Mouse (Mus musculus) embryonic facial prominence, embryonic 15.5 days (tissue): ENCODE measurements around the gene Tns4. TPM values are rescaled to one million over a fixed set of nuclear protein-coding genes. Genes with fewer than 3 reads are reported as not detected.

Experiments
- ATAC-seq: fragments of 200-750 bp; cut with Nextera tagmentation; 2 replicates; pipeline ENCODE4 v1.8.0; 2017; ENCODE audit warnings: low read depth, moderate TSS enrichment; ENCODE audit not compliant: insufficient number of reproducible peaks, low FRiP score, low TSS enrichment
- H3K27ac ChIP-seq: fragments of 300-500 bp; sonication (generic); replicated peaks from 2 replicates; pipeline ENCODE4 v1.5.1; 2015; ENCODE audit warnings: mild to moderate bottlenecking, inconsistent platforms
- H3K27me3 ChIP-seq: fragments of 300-500 bp; sonication (generic); 2 replicates; pipeline ENCODE4 v1.6.1; 2015; ENCODE audit warnings: inconsistent platforms
- H3K36me3 ChIP-seq: fragments of 300-500 bp; sonication (generic); 2 replicates; pipeline ENCODE4 v1.6.1; 2015; ENCODE audit warnings: mild to moderate bottlenecking, inconsistent platforms
- H3K4me1 ChIP-seq: fragments of 300-500 bp; sonication (generic); 2 replicates; pipeline ENCODE4 v1.6.1; 2015; ENCODE audit warnings: inconsistent platforms
- H3K4me2 ChIP-seq: fragments of 300-500 bp; sonication (generic); replicated peaks from 2 replicates; pipeline ENCODE4 v1.6.1; 2015; ENCODE audit warnings: mild to moderate bottlenecking, inconsistent platforms
- H3K4me3 ChIP-seq: fragments of 300-500 bp; sonication (generic); replicated peaks from 2 replicates; pipeline ENCODE4 v1.5.1; 2015; ENCODE audit warnings: mild to moderate bottlenecking, inconsistent platforms
- H3K9ac ChIP-seq: fragments of 300-500 bp; sonication (generic); 2 replicates; pipeline ENCODE4 v1.6.1; 2015; ENCODE audit warnings: inconsistent platforms
- H3K9me3 ChIP-seq: fragments of 300-500 bp; sonication (generic); replicated peaks from 2 replicates; pipeline ENCODE4 v1.6.1; 2016; ENCODE audit warnings: inconsistent platforms
- WGBS: fragments of 180-500 bp; shearing (Covaris S2); methylation state at CpG from one replicate; pipeline ENCODE4 v1.1.7; 2015; 5-methylcytosine and 5-hydroxymethylcytosine counted together
- polyA plus RNA-seq: library from polyadenylated mRNA; unstranded; fragments of >200 nt; fragmentation: Nextera tagmentation; extraction: Ambion mirVana; gene quantifications from 2 replicates; pipeline ENCODE4 v1.2.1, GENCODE M21; 2015

The Tns4 gene
- polyA plus RNA-seq, 1 experiment from 2014 or later, result 2.7 TPM

DNA sequence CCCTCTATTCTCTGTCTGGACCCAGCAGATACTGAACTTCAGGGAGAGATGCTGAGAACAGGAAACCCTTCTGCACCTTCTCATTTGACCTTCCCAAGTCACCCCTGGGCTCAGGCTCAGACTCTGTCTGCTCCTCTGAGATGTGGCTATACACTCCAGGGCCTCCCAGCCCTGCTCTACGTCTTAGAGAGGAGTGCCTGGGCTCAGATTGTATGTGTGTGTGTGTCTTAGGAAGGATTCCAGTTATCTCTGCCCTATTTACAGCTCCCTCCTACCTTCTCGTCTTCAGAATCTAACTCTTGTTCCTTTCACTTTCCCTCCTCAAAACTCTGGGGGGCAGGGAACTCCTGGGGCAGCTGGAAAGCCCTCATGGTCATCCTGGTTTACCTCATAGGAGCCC is 620 bp downstream of the Tns4 start:
- H3K9ac ChIP-seq, result no peak overlapping the region
- no peak for ATAC-seq
- no peak overlapping the region; the same call in 1 of the 2 replicates for H3K27ac ChIP-seq
- H3K4me2 ChIP-seq, result peak overlapping the region; percentile 29
- H3K36me3 ChIP-seq, result no peaks in the 10 kb centered on the region
- H3K4me3 ChIP-seq, result peak overlapping the region; percentile 13; the same call in 1 of the 2 replicates
- no peaks in the 10 kb centered on the region for H3K27me3 ChIP-seq
- H3K4me1 ChIP-seq, result peaks cover 8% of the 10 kb centered on the region; the same call in 1 of the 2 replicates
- WGBS, result 42% methylated on average over 2 of the region's 2 CpGs
- H3K9me3 ChIP-seq, result no peaks in the 10 kb centered on the region

DNA sequence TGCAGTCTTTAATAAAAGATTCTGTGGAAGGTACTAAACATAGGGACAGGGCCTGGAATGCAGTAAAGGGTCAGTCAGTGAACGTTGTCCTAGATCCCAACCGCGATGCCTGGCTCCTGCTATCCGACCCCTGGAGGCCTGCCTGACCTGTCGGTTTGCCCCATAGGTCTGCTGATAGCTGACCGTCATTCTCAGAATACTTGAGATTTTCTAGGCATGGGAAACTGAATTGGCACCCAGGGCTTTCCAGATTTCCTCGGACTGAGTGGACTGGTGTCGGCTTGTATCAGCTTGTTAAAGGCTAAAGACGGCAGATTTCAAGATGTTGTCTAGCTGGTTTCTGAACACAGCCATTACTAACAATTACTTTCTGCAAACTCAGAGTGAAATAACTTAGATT is 4.7 kb downstream of the Tns4 start:
- H3K9ac ChIP-seq, result no peak overlapping the region
- no peak for ATAC-seq
- H3K4me2 ChIP-seq, result no peak overlapping the region
- 46% methylated on average over 9 of the region's 9 CpGs for WGBS
- no peaks in the 10 kb centered on the region for H3K9me3 ChIP-seq
- no peaks in the 10 kb centered on the region for H3K27me3 ChIP-seq
- H3K4me3 ChIP-seq, result no peak overlapping the region
- no peak overlapping the region for H3K27ac ChIP-seq
- peaks cover 44% of the 10 kb centered on the region for H3K4me1 ChIP-seq
- 0 out of 2 replicates have a peak, but pooled peaks cover 3% of the 10 kb centered on the region for H3K36me3 ChIP-seq

GRCm38 (mm10) chr11:99083516-99083915 is 5.6 kb downstream of the Tns4 start:
- no peak overlapping the region for H3K9ac ChIP-seq
- 0 out of 2 replicates have a peak, but pooled peaks cover 3% of the 10 kb centered on the region for H3K36me3 ChIP-seq
- peaks cover 51% of the 10 kb centered on the region for H3K4me1 ChIP-seq
- no peaks in the 10 kb centered on the region for H3K9me3 ChIP-seq
- H3K27me3 ChIP-seq, result no peaks in the 10 kb centered on the region
- 76% methylated on average over 8 of the region's 8 CpGs for WGBS
- no peak overlapping the region for H3K4me3 ChIP-seq
- H3K27ac ChIP-seq, result 0 out of 2 replicates have a peak overlapping the region, but pooled peaks have one; percentile 18
- no peak overlapping the region for H3K4me2 ChIP-seq
- ATAC-seq, result no peak

GRCm38 (mm10) chr11:99082098-99082497 is 7.0 kb downstream of the Tns4 start:
- ATAC-seq, result 0 out of 2 replicates have a peak, but pooled peaks have one; percentile 54
- WGBS, result 34% methylated on average over 8 of the region's 8 CpGs
- H3K9ac ChIP-seq, result no peak overlapping the region

DNA sequence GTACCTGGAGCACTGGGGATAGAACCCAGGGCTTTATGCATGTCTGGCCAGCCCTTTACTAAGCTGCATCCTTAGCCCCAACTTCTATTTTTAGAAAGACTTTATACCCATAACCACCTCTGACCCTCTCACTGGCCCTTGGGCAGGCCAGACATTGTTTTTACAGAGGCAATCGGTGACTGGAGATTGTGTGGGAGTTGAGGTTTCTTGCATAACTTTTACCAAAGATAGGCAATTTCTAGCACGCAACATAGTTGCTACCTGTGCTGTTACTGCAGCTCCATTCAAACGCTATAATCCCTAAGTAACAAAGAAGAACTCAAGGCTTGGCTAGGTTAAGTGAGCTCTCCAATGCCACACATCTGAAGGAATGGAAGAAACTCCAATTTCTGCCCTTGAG is 7.5 kb downstream of the Tns4 start:
- Histone ChIP-seq H3K27me3 (no peaks in the 10 kb centered on the region), H3K4me3 (no peak overlapping the region), H3K9me3 (no peaks in the 10 kb centered on the region), H3K9ac (no peak overlapping the region), H3K4me1 (peaks cover 61% of the 10 kb centered on the region), H3K27ac (peak overlapping the region; percentile 63), H3K4me2 (no peak overlapping the region), H3K36me3 (0 out of 2 replicates have a peak, but pooled peaks cover 3% of the 10 kb centered on the region)
- no peak for ATAC-seq
- 44% methylated on average over 3 of the region's 3 CpGs for WGBS

More at GRCm38 (mm10) chr11:99082098-99082497, 7.0 kb downstream of the Tns4 start:
- no peak overlapping the region for H3K4me2 ChIP-seq
- no peak overlapping the region for H3K4me3 ChIP-seq
- H3K27me3 ChIP-seq, result no peaks in the 10 kb centered on the region
- H3K36me3 ChIP-seq, result 0 out of 2 replicates have a peak, but pooled peaks cover 3% of the 10 kb centered on the region
- peak overlapping the region; percentile 63 for H3K27ac ChIP-seq
- H3K4me1 ChIP-seq, result peaks cover 56% of the 10 kb centered on the region
- H3K9me3 ChIP-seq, result no peaks in the 10 kb centered on the region

GRCm38 (mm10) chr11:99080902-99081543 is 8.1 kb downstream of the Tns4 start:
- ATAC-seq, result no peak
- H3K27me3 ChIP-seq, result no peaks in the 10 kb centered on the region
- no peak overlapping the region for H3K9ac ChIP-seq
- H3K4me3 ChIP-seq, result no peak overlapping the region
- peaks cover 61% of the 10 kb centered on the region for H3K4me1 ChIP-seq
- WGBS, result 74% methylated on average over 9 of the region's 9 CpGs
- H3K4me2 ChIP-seq, result no peak overlapping the region
- H3K9me3 ChIP-seq, result no peaks in the 10 kb centered on the region
- H3K27ac ChIP-seq, result peak overlapping the region; percentile 63; the same call in 1 of the 2 replicates
- 0 out of 2 replicates have a peak, but pooled peaks cover 3% of the 10 kb centered on the region for H3K36me3 ChIP-seq

- no peak overlapping the region for H3K4me3 ChIP-seq
- H3K9me3 ChIP-seq, result no peaks in the 10 kb centered on the region
- WGBS, result 45% methylated on average over 8 of the region's 8 CpGs
- H3K27ac ChIP-seq, result peak overlapping the region; percentile 71
- H3K27me3 ChIP-seq, result no peaks in the 10 kb centered on the region
- H3K4me1 ChIP-seq, result peaks cover 69% of the 10 kb centered on the region
- 0 out of 2 replicates have a peak, but pooled peaks cover 3% of the 10 kb centered on the region for H3K36me3 ChIP-seq
- 0 out of 2 replicates have a peak overlapping the region, but pooled peaks have one; percentile 6 for H3K4me2 ChIP-seq
- no peak for ATAC-seq
- no peak overlapping the region for H3K9ac ChIP-seq
Measured at GRCm38 (mm10) chr11:99077869-99078268, 11.2 kb downstream of the Tns4 start.

DNA sequence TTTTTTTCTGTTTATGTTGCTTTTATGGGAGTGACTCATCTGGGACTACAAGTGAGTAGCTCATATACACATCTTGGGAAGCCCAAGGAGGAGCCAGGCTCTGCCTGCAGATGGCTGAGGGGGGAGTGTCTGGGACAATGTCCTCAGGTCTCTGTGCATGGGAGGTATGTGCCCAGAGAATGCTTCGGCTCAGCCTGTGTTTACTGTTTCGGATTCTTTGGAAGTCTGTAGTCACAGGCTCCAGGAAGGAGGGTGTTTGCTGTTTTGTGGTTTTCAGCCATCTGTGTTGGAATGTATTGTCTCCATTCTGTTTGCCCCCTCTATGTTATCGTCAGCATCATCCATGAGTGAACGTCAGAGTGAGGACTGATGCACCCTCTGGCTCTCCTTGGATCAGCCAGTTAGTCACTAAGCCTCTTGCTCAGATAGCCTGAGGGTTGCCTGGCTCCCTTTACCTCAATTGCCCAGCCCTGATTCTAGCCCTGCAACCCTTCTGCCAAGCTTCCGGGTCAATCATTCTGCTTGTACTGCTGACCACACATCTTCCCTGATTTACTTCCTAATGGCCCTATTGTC is 12.3 kb downstream of the Tns4 start:
- Histone ChIP-seq H3K36me3 (0 out of 2 replicates have a peak, but pooled peaks cover 3% of the 10 kb centered on the region), H3K27me3 (no peaks in the 10 kb centered on the region), H3K4me1 (peaks cover 67% of the 10 kb centered on the region), H3K9me3 (no peaks in the 10 kb centered on the region), H3K9ac (no peak overlapping the region), H3K4me3 (no peak overlapping the region), H3K27ac (peak overlapping the region; percentile 71), H3K4me2 (no peak overlapping the region)
- ATAC-seq, result no peak
- WGBS, result 25% methylated on average over 5 of the region's 5 CpGs

GRCm38 (mm10) chr11:99073781-99074180 is 15.3 kb downstream of the Tns4 start:
- Histone ChIP-seq H3K27ac (no peak overlapping the region; the same call in 1 of the 2 replicates), H3K4me2 (no peak overlapping the region), H3K36me3 (no peaks in the 10 kb centered on the region), H3K4me1 (peaks cover 51% of the 10 kb centered on the region), H3K9me3 (no peaks in the 10 kb centered on the region), H3K27me3 (no peaks in the 10 kb centered on the region), H3K9ac (no peak overlapping the region), H3K4me3 (no peak overlapping the region)
- 64% methylated on average over 5 of the region's 5 CpGs for WGBS
- ATAC-seq, result no peak

DNA sequence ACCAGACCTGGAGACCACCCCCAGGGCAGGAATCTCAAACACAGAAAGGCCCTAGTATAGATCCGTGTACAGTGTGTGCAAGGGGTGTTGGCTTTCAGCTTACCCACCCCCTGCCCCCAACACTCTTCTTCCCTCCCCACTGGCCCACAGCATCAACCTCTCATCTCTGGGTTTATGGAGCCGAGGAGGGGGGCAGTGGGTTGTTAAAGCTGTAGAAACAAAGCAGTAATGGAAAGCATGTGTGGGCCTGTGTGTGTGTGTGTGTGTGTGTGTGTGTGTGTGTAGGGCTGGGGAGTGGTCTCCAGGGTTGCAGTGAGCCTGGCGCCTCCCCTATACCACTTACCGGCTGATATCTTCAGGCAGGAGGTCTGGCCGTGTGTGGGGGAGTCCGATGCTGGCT is 17.2 kb downstream of the Tns4 start:
- Histone ChIP-seq H3K9ac (no peak overlapping the region), H3K4me1 (peaks cover 36% of the 10 kb centered on the region)
- peak; percentile 74 for ATAC-seq

GRCm38 (mm10) chr11:99068455-99068854 is 20.7 kb downstream of the Tns4 start:
- H3K36me3 ChIP-seq, result no peaks in the 10 kb centered on the region
- no peaks in the 10 kb centered on the region for H3K9me3 ChIP-seq
- no peak overlapping the region for H3K9ac ChIP-seq
- H3K27ac ChIP-seq, result no peak overlapping the region
- H3K27me3 ChIP-seq, result no peaks in the 10 kb centered on the region
- no peak overlapping the region for H3K4me3 ChIP-seq
- H3K4me2 ChIP-seq, result no peak overlapping the region
- no peak for ATAC-seq
- peaks cover 34% of the 10 kb centered on the region for H3K4me1 ChIP-seq
- WGBS, result 86% methylated on average over 5 of the region's 5 CpGs

More for the DNA sequence above, 17.2 kb downstream of the Tns4 start:
- H3K9me3 ChIP-seq, result no peaks in the 10 kb centered on the region
- 8% methylated on average over 6 of the region's 6 CpGs for WGBS
- H3K4me3 ChIP-seq, result no peak overlapping the region
- peak overlapping the region; percentile 74 for H3K27ac ChIP-seq
- H3K36me3 ChIP-seq, result no peaks in the 10 kb centered on the region
- no peaks in the 10 kb centered on the region for H3K27me3 ChIP-seq
- H3K4me2 ChIP-seq, result no peak overlapping the region
